Mouse (Mus musculus) retina, postnatal 1 day (tissue): ENCODE measurements around the gene Kdm5b.
A peak's percentile ranks its signal among the peaks of the same experiment; 100 is the strongest.

Experiments used
- DNase-seq: peaks from one replicate; pipeline ENCODE4 v3.0.0-alpha.2; 2012

The Kdm5b gene

DNA sequence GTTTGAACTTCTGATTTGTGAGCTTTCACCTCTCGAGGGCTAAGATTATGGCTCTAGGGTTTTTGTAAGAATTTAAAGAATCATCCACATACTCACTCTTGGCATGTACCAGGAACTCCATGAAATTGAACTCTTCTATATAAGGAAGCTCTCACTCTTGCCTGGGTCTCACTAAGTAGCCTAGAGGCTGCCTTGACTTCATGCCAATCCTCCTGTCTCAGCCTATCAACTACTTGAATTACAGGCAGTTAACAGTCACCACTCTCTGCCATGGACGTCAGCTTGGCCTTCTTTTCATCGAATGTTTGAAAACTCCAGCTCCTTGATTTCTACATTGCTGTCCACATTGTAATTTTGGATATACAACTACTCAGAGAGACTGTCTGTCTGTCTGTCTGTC, 7.6 kb upstream of the Kdm5b start:
- no peak for DNase-seq

DNA sequence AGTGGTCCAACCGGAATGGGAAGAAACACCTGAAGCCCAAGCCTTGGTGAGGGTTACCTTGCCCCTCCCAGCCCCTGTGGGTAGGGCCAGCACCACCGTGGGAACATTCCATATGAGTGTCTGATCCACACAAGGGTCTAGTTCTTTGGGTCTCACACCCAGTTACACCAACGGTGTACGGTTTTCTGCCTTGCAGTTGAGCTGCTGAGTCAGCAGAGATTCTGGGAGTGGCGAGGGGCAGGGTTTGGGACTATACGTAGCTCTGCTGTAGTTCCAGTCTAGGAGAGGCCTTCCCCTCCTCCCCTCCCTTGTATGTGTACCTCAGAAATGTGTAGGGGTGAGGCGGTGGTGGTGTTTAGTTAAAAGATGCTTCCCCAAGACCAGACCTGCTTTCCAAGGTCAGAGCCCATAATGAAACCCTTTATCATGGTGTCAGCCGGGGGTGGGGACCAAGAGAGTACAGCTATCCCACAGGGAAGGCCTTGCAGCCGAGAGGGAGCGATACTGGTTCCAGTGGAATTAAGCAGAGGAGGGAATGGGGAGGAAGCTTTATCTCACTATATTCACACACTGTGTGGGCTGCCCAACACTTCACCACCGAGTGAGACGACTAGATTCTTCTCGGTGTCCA, 4.6 kb upstream of the Kdm5b start:
- no peak for DNase-seq

DNA sequence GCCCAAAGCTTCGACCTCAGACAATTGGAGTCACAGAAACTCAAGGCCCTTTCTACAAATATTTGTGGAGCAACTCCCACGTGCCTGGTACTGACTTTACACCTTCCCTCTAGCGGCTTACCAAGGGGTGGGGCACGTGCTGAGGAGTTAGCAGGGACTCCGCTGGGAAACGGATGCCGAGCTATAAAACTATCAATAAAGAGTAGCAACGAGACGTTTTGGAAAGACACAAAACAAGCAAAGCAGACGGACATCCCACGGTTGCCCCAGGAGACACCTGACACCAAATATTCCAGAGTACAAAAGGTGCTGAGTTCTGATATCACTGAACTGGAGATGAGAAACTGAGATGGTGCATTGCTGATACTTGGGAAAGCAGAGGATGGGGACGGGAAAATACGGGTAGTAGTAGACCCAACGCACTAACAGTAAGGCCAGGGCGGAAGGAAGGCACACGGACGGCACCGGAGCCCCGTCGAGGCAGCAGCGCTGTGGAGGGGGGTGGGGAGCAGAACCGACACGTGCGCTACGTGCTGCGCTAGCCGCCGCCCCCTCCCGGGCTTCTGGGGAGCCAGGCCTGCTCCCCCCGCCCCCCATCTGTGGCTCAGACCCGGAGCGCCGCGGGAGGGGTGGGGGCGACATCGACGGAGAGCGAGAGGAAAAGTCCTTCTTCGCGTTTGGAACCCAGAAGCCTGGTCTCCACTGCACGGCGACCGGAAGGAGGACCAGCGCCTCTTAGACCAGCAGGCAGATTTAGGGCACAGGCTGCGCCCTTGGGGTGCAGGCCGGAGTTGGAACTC, 3.9 kb upstream of the Kdm5b start:
- no peak for DNase-seq

DNA sequence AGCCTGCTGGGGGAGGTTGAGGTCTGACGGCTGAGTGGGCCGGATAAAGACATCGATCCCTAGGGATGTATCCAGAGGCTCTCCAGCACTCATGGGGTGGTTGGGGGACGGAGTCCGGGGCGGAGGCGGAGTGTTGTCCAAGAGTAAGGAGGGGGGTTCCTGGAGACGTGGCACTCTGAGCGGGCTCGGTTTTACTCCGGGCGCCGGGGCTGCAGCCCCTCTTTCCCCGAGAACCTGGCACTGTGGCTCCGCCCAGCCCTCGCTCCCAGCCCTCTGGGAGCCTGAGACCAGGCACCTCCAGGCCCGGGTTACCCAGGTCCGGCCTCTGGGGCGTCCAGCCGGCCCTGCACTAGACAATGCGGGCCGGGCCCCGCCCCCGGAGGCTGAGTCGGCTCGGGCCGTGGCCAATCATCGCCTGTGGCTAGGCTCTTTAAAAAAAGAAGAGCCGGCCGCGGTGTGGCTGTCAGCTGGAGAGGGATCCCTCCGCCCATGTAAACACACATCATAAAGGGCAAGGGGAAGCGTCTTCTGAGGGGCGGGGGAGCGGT, 3.2 kb upstream of the Kdm5b start:
- peak; percentile 98 for DNase-seq

DNA sequence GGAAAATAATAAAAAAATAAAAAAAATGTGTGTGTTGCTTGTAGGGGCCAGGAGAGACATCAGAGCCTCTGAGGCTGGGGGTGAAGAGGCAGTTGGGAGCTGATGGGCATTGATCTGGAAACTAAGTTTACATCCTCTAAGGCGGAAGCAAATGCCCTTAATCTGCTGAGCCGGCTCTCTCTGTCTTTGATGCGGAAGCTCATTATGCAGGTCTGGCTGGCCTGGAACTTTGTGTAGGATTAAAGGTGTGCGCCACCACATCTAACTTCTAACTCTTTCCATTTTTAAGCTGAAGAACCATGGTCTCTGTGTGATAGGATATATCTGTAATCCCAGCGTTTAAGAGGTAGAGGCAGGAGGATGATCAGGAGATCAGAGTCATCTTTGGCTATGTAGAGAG, 1.5 kb upstream of the Kdm5b start:
- DNase-seq: peak; percentile 61

DNA sequence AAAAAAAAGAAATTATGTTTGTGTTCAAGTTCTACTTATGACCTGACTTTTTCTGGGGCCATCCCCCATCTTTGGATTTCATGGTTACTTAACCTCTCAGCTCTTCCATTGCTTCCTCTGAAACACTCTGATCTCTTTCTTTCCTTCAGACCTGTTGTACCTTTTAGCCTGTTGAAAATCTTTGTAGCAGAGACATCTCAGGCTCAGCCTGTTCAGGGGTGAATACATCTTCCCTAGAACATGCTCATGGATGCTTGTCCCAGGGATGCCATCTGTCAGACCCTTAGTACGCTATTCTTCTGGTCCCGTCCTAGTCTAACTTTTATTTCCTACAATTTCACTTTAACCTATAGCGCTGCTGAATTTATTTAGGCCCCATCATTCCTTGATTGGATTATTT, 745 bp upstream of the Kdm5b start:
- DNase-seq: no peak

DNA sequence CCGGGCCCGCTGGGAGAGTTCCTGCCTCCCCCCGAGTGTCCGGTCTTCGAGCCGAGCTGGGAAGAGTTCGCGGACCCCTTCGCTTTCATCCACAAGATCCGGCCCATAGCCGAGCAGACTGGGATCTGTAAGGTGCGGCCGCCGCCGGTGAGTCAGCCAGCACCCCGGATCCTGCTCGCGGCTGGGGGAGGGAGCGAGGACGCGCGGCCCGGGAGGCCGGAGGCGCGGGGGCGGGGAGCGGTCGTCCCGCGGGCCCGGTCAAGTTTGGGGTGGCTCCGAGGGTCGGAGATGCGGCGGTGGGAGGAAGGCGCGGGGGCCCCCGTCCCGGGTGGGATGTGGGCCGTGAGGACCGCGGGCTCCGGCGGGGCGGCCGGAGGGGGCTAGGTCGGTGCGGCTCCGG, 425 bp downstream of the Kdm5b start:
- DNase-seq: no peak

DNA sequence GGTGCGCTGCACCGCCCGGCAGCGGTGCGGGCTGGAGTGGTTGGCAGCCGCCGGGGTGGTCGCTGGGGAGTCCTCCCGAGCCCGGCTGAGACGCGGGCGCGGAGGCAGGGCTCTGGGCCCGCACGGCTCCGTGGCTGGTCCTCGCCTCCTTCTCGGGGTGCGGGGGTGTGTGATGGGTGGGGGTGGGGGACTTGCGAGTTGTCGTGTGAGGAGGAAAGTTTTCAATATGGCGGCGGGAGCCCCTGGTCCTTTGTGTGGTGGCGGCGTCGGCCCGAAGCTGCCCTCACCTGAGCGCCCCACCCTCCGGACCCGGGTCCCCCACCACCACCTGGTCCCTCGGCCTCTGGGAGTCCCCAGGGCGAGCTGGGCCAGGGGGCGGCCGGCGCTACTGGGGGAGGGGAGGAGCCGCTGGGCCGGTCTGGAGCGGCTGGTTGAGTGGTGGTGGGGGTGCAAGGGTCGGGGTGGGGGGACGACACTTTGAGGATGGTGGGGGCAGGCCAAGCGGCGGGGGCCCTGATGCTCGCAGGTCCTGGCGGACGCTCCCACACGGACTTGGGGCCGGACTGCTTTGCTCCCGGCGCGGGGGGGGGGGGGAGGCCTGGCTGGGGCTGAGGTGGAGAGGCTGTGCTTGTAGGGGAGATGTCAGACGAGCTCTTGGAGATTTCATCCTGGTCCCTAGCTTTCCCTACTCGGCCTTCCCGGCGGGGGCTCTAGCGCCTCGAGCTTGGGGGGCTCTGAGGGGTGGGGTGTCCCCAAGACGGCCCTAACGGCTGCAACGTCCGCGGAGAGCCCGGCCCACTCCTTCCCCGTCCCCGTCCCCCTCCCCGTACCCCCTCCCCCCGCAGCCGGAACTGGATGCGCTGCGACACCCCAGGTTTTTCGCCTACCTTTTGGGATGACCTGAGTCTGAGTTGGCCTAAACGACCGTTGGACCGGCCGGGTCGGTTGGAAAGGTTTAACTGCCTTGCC, 1.1 kb downstream of the Kdm5b start:
- DNase-seq: peak; percentile 64

DNA sequence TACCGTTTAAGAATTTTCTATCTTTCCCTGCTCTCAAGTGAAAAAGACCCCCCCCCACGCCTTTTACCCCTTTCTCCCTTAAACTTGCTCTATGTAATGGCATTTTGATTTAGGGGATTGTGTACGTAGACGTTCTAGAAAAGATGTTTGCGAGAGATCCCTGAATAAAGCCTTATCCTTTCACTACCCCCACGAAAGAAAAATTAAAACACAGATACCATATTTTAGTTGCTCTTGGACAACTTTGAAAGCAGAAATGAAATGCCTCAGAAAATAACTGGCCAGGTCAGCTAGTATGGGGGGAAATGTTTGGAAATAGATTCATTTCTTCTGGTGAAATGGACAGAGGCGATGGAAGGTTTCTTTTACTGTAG, 1.8 kb downstream of the Kdm5b start:
- DNase-seq: no peak

DNA sequence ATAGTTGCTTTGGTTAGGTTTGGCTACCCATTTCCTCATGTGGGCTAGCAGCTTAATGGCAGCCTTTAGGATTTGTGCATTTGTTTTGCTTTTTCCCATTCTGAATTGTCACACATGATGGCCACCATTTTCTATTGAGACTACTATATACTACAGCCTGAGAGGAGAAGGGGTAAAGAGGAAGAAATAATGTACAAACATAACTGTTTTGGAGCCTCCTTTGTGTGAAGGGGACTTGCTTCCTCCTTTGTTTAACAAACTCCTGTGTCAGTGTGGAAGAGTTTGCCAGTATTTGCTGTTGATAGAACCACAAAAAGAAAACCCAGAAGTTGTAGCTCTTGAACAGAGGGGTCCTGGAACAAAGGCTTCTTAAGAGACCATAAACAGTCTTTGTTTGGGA, 2.5 kb downstream of the Kdm5b start:
- no peak for DNase-seq

DNA sequence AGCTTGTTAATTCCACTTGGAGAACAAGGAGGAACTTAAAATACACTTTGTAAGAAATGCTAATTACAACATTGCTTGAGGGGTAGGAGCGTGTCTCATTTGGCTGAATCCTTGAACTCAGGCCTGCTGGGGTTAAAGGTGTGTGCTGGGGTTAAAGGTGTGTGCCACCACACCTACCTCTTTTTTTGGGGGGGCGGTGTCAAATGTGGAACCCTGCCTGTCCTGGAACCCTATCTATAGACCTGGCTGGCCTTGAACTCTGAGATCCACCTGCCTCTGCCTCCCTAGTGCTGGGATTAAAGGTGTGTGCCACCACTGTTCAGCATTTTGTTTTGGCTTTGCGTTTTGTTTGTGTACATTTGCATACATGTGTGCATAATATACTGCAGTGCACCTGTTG, 3.8 kb downstream of the Kdm5b start:
- no peak for DNase-seq

DNA sequence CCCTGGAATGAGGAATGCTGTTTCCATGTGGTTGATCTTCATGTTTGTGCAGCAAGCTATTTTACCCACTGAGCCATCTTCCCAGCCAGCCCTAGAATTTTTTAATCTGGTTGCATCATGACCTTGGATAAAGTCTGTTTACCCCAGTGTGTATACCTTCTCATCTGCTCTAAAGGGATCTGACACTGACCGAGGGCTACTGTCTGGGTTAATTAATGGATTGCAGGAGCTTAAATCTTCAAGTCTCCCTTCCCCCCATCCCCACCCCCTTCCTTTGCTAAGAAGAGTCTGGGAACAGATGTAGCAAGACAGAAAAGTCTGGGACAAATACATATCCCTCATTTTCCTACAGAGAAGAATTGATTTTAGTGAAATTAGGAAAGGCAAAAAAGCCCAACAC, 7.5 kb downstream of the Kdm5b start:
- peak; percentile 78 for DNase-seq

DNA sequence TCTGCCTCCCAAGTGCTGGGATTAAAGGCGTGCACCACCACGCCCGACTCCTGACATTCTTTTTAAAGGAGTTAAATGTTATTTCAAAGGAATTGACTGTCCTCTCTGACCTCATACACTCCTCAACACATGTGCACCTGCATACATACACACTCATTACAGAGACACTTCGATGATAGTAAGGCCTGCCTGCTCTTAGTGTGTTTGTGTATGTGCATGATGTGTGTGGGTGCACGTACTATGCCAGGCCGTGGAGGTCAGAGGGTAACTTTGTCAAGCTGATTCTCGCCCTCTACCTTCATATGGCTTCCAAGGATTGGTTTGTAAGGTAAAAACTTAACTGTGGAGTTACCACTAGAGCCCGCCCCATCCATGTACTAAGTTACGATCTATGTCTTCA, 10.2 kb downstream of the Kdm5b start:
- no peak for DNase-seq

DNA sequence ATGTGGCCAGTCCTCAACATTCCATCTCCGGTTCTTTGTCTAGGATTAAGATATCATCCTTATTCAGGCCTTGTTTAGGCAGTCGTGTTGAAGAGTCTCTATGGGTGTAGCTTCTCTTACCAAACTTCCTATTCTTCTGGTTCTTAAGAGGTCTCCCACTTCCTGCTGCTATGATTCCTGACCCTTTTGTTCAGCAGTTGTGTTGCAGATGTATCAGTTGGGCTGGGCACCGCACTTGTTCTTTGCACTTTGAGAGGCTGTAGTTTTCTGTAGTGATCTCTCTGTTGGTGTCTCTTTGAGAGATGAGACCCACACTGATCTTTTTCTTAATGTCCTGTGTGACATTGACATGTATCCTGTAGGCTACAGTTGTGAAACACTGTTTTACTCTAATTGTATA, 10.7 kb downstream of the Kdm5b start:
- no peak for DNase-seq

DNA sequence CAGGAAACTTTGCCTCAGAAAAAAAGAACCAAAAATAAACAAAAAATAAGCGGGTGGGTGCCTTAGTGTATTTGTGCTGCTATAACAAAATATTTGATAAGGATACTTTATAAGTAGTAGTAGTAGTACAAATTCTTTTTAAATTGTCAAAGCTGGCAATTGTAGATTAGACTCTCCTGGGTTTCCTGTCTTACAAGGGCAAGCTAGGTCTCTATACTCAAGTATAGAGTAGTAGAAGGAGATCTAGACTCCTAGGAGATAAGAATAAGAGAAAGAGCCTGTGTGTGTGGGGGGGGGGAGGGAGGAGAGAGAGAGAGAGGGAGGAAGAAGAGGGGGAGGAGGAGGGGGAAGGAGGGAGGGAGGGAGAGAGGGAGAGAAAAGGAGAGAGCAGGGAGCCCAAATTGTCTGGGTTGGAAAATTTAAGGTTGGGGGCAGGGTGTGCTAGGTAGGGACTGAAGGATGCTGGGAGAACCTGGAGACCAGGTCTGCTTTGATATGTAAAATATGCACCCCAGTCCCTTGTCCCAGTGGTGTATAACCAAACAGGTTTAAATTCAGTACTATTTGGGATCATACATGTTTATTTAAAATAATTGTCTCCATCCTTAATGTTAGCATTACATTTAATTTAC, 13.4 kb downstream of the Kdm5b start:
- DNase-seq: no peak

DNA sequence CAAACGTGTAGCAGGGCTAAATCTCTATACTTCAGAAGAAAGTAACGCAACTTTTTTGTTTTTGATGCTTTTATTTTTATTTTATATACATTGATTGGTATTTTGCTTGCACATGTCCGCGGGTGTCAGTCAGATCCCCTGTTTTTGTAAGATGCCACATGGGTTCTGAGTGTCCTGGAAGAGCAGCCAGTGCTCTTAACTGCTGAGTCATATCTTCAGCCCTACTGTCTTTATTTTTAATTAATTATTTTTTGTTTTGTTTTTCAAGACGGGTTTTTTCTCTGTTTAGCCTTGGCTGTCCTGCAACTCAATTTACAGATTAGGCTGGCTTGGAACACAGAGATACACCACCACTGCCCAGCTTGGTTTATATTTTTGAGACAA, 14.0 kb downstream of the Kdm5b start:
- DNase-seq: no peak

DNA sequence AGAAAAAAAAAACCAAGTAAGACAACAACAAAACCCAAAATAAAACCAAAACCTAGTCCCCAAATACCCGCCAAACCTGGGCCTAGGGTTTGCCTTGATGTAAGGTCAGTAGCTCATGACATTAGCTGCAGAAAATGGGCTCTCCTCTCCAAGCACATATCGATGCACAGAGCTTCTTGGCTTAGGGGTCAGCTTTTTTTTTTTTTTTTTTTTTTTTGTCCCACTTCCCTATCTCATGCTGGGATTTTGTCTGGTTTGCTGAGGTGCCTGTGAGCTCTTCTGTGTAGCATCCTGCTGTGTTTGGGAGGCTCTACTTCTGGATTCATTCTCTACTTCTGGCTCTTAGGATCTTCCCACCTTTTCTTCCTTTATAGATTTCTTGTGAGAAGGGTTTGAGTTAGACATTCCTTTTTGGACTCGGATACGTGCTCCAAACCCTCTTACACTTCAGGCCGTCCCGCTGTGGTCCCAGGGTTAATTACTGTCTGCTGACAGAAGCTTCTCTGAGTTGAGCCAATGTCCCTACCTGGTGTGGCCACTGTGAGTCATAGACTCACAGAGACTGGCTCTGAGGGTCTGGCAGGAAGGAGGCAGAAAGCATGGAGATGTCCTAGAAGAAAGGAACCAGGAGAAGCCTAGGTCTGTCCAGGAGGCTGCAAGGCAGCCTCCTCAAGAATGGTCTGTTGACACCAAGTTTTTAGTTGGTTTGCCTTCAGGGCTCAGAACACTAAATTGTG, 17.6 kb downstream of the Kdm5b start:
- no peak for DNase-seq

DNA sequence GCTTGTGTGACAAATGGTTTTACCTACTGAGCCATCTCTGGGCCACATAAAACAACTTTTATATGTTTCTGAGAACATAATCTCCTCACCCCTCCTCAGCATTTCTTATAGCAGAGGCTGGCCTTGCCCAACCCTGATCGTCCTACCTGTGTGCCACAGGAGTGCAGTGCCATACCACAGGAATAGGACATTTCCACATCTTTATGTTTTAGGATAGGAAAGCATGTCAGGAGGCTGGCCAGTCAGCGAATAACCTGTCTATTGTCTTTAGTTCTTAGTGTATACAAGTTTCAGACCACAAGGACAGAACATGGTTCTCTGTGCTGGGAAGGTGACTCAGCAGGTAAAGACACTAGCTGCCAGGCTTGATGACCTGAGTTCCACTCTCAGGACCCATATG, 20.8 kb downstream of the Kdm5b start:
- no peak for DNase-seq

DNA sequence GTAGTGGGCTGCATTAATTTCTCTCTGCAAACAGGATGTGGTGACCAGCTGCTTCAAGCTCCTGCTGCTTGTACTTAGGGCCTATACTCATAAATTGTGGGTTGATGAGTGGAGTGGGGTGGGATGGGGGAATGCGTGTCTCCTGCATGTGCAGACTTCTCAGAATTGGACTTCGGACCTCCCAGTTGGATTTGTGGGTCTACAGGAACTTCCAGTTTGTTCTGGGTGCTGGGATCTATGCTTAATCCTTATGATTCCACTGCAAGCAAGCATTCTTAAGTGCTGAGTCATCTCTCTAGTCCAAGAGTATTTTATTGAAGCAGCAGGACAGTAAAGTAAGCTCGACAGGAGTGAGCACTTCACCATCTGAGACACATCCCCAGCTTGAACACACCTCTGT, 23.6 kb downstream of the Kdm5b start:
- DNase-seq: no peak

DNA sequence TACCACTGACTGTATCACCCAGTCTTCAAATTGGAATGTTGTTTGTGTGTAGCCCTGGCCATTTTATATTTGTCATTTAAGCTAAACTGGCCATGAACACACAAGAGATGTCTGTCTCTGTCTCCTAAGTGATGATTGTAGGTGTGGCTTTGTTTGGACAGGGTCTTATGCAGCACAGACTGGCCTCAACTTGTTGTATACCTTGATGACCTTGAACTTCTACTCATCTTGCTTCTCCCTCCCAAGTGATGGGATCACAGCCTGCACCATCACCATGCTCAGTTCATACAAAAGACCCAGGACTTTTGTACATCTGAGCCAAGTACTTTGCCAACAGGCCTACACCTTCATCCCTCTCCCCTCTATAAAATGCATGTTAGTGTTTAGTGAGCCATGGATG, 29.7 kb downstream of the Kdm5b start:
- no peak for DNase-seq

DNA sequence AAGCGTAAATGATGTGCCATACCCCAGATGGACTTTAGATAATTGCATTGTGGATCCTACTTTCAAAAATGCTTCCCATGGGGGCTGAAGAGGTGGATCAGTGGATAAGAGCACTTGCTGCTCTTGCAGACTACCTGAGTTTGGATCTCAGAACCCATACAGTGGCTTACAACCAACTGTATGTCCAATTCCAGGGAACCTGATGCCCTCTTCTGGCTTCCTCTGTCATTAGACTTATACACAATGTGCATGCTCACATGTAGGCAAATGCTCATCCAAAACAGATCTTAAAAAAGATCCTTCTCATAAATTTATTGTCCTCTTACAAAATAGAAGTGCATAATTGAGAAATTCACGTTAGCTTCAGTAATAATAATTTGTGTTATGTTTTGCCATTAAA, 31.8 kb downstream of the Kdm5b start:
- DNase-seq: no peak

DNA sequence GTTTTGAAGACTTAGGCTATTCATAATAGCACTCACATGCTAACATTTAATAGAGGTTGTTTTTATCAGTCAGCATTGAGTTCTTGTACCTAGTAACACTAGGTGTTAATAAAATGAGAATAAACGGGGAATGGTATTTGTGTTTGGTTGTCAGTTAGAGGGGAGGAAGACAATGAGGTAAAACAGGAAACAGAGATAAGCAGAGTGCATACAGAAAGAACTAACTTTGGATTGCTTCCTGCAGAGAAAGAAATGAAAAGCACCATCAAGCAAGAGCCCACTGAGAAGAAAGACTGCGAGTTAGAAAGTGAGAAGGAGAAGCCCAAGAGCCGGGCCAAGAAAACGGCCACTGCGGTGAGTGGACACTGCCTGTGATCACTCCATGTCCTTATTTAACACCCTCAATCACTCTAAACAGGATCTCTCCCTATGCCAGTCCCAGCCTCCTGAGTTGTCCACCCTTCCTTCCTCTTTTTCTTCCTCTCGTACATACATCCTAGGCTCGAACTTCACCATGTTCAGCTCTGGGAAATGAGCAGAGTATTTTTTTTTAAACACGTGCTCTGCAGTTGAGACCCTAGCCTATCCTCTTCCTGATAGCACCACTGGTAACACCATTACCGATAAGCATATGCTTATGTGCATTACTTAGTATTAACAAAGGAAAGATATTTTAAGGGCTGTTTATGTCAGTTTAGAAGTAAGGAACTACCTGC, 37.5 kb downstream of the Kdm5b start:
- DNase-seq: no peak
